Mouse (Mus musculus) embryonic facial prominence, embryonic 11.5 days (tissue): ENCODE data around the gene Gpt2. TPM values are rescaled to one million over a fixed set of nuclear protein-coding genes. Genes with fewer than 3 reads are reported as not detected.

Experiments
- ATAC-seq: fragments of 200-750 bp; cut with Nextera tagmentation; replicated peaks from 2 replicates; pipeline ENCODE4 v1.8.0; 2017; ENCODE audit warnings: low read depth; ENCODE audit not compliant: insufficient number of reproducible peaks, low FRiP score, low TSS enrichment
- DNase-seq: peaks from one replicate; pipeline ENCODE4 v3.0.0-alpha.2; 2015; ENCODE audit warnings: low spot score
- H3K27ac ChIP-seq: fragments of 300-500 bp; sonication (generic); replicated peaks from 2 replicates; pipeline ENCODE4 v1.5.1; 2014; ENCODE audit warnings: mild to moderate bottlenecking, low read depth, low read length, control low read depth
- H3K27me3 ChIP-seq: fragments of 300-500 bp; sonication (generic); 2 replicates; pipeline ENCODE4 v1.6.1; 2014; ENCODE audit warnings: mild to moderate bottlenecking, low read length, moderate library complexity, mixed read lengths; ENCODE audit not compliant: control insufficient read depth, insufficient read depth
- H3K36me3 ChIP-seq: fragments of 300-500 bp; sonication (generic); replicated peaks from 2 replicates; pipeline ENCODE4 v1.6.1; 2014; ENCODE audit warnings: low read depth, mild to moderate bottlenecking, low read length, moderate library complexity, mixed read lengths; ENCODE audit not compliant: control insufficient read depth, insufficient read depth
- H3K4me1 ChIP-seq: fragments of 300-500 bp; sonication (generic); 2 replicates; pipeline ENCODE4 v1.6.1; 2014; ENCODE audit warnings: low read length, mixed read lengths; ENCODE audit not compliant: control insufficient read depth, insufficient read depth
- H3K4me2 ChIP-seq: fragments of 300-500 bp; sonication (generic); 2 replicates; pipeline ENCODE4 v1.6.1; 2014; ENCODE audit warnings: low read depth, mild to moderate bottlenecking, control low read depth, low read length, moderate library complexity
- H3K4me3 ChIP-seq: fragments of 300-500 bp; sonication (generic); 2 replicates; pipeline ENCODE4 v1.5.1; 2014; ENCODE audit warnings: low read depth, low read length, control low read depth
- H3K9ac ChIP-seq: fragments of 300-500 bp; sonication (generic); replicated peaks from 2 replicates; pipeline ENCODE4 v1.6.1; 2014; ENCODE audit warnings: mild to moderate bottlenecking, control low read depth, low read length
- H3K9me3 ChIP-seq: fragments of 300-500 bp; sonication (generic); replicated peaks from 2 replicates; pipeline ENCODE4 v1.6.1; 2016; ENCODE audit warnings: mild to moderate bottlenecking, low read length, inconsistent platforms, mixed read lengths; ENCODE audit not compliant: control insufficient read depth
- WGBS: fragments of 180-500 bp; shearing (Covaris S2); extraction: QIAGEN DNeasy Blood & Tissue Kit; methylation state at CpG from one replicate; pipeline ENCODE4 v1.1.7; 2014; 5-methylcytosine and 5-hydroxymethylcytosine counted together
- polyA plus RNA-seq: library from polyadenylated mRNA; unstranded; fragments of >200 nt; fragmentation: Nextera tagmentation; extraction: Ambion mirVana; gene quantifications from 2 replicates; pipeline ENCODE4 v1.2.1, GENCODE M21; 2014

Gpt2 gene
- polyA plus RNA-seq, 1 experiment from 2014 or later = 62.2 TPM

GRCm38 (mm10) chr8:85530717-85531116, 38.3 kb downstream of the Gpt2 start:
- Histone ChIP-seq H3K9me3 (no peaks in the 10 kb centered on the region), H3K4me1 (no peaks in the 10 kb centered on the region), H3K9ac (no peak overlapping the region), H3K27ac (no peak overlapping the region), H3K36me3 (no peaks in the 10 kb centered on the region; the same call in 1 of the 2 replicates), H3K27me3 (no peaks in the 10 kb centered on the region), H3K4me2 (no peak overlapping the region), H3K4me3 (no peak overlapping the region)
- DNase-seq = no peak
- no peak for ATAC-seq
- WGBS = 97% methylated on average over 1 of the region's 1 CpGs

- H3K4me3 ChIP-seq = no peak overlapping the region
- ATAC-seq = no peak
- H3K36me3 ChIP-seq = peaks cover 2% of the 10 kb centered on the region
- no peaks in the 10 kb centered on the region for H3K27me3 ChIP-seq
- no peaks in the 10 kb centered on the region for H3K4me1 ChIP-seq
- H3K4me2 ChIP-seq = no peak overlapping the region
- DNase-seq = no peak
- WGBS = 84% methylated on average over 3 of the region's 3 CpGs
- H3K27ac ChIP-seq = no peak overlapping the region
- no peaks in the 10 kb centered on the region for H3K9me3 ChIP-seq
- H3K9ac ChIP-seq = no peak overlapping the region
These were observed 39.1 kb downstream of the Gpt2 start for GRCm38 (mm10) chr8:85531471-85531870.

- H3K4me3 ChIP-seq = no peak overlapping the region
- H3K27ac ChIP-seq = no peak overlapping the region
- WGBS = 88% methylated on average over 4 of the region's 4 CpGs
- H3K27me3 ChIP-seq = no peaks in the 10 kb centered on the region
- peaks cover 3% of the 10 kb centered on the region for H3K36me3 ChIP-seq
- DNase-seq = no peak
- H3K9ac ChIP-seq = no peak overlapping the region
- H3K9me3 ChIP-seq = no peaks in the 10 kb centered on the region
- ATAC-seq = no peak
- no peaks in the 10 kb centered on the region for H3K4me1 ChIP-seq
- no peak overlapping the region for H3K4me2 ChIP-seq
These were observed 40.5 kb downstream of the Gpt2 start for GRCm38 (mm10) chr8:85532843-85533242.

- Histone ChIP-seq H3K27ac (no peak overlapping the region), H3K9ac (no peak overlapping the region), H3K4me2 (no peak overlapping the region), H3K27me3 (no peaks in the 10 kb centered on the region), H3K4me1 (no peaks in the 10 kb centered on the region), H3K9me3 (no peaks in the 10 kb centered on the region), H3K4me3 (no peak overlapping the region), H3K36me3 (peaks cover 3% of the 10 kb centered on the region)
- ATAC-seq (no peak), DNase-seq (no peak)
- WGBS = 94% methylated on average over 2 of the region's 2 CpGs
These were observed 41.1 kb downstream of the Gpt2 start for GRCm38 (mm10) chr8:85533434-85533833.

- Histone ChIP-seq H3K27me3 (no peaks in the 10 kb centered on the region), H3K27ac (no peak overlapping the region), H3K9me3 (no peaks in the 10 kb centered on the region), H3K4me2 (no peak overlapping the region), H3K4me3 (no peak overlapping the region), H3K4me1 (no peaks in the 10 kb centered on the region), H3K9ac (no peak overlapping the region), H3K36me3 (peaks cover 3% of the 10 kb centered on the region)
- no peak for ATAC-seq
- no peak for DNase-seq
- 78% methylated on average over 1 of the region's 1 CpGs for WGBS
These were observed 41.8 kb downstream of the Gpt2 start for GRCm38 (mm10) chr8:85534163-85534562.

GRCm38 (mm10) chr8:85536332-85536731, 44.0 kb downstream of the Gpt2 start:
- Histone ChIP-seq H3K9ac (no peak overlapping the region), H3K4me3 (no peak overlapping the region), H3K27me3 (no peaks in the 10 kb centered on the region), H3K4me1 (no peaks in the 10 kb centered on the region), H3K4me2 (no peak overlapping the region), H3K9me3 (no peaks in the 10 kb centered on the region), H3K36me3 (peaks cover 3% of the 10 kb centered on the region), H3K27ac (no peak overlapping the region)
- WGBS = 99% methylated on average over 2 of the region's 2 CpGs
- ATAC-seq (no peak), DNase-seq (no peak)

- H3K9ac ChIP-seq = no peak overlapping the region
- no peak for ATAC-seq
- no peaks in the 10 kb centered on the region; the same call in 1 of the 2 replicates for H3K4me1 ChIP-seq
- H3K9me3 ChIP-seq = no peaks in the 10 kb centered on the region
- H3K4me2 ChIP-seq = no peak overlapping the region
- H3K27ac ChIP-seq = no peak overlapping the region
- DNase-seq = no peak
- no peaks in the 10 kb centered on the region for H3K27me3 ChIP-seq
- 100% methylated on average over 1 of the region's 1 CpGs for WGBS
- H3K36me3 ChIP-seq = peaks cover 12% of the 10 kb centered on the region
- H3K4me3 ChIP-seq = no peak overlapping the region
These were observed 59.6 kb downstream of the Gpt2 start for GRCm38 (mm10) chr8:85551934-85552333.

- peak overlapping the region; percentile 90 for H3K4me3 ChIP-seq
- H3K9ac ChIP-seq = peak overlapping the region; percentile 92
- H3K27ac ChIP-seq = peak overlapping the region; percentile 79
- H3K9me3 ChIP-seq = no peaks in the 10 kb centered on the region
- ATAC-seq = peak; percentile 89
- peaks cover 4% of the 10 kb centered on the region; the same call in 1 of the 2 replicates for H3K36me3 ChIP-seq
- peak; percentile 53 for DNase-seq
- H3K4me1 ChIP-seq = no peaks in the 10 kb centered on the region; the same call in 1 of the 2 replicates
- H3K27me3 ChIP-seq = no peaks in the 10 kb centered on the region
- H3K4me2 ChIP-seq = peak overlapping the region; percentile 77
- under 1% methylated on average over 50 of the region's 66 CpGs for WGBS
These were observed 62.2 kb downstream of the Gpt2 start for GRCm38 (mm10) chr8:85554391-85555180.
